Mouse (Mus musculus): ENCODE measurements around the gene Hephl1.

GRCm38 (mm10) chr9:15112008-15112407 is at the start of gene Hephl1:
- TF ChIP-seq POLR2A (IDR thresholded peaks at IDR 0.05; ENCODE audit: borderline replicate concordance, insufficient read depth, low read length) = no peak
- no peak for TF ChIP-seq CTCF (IDR thresholded peaks at IDR 0.05; ENCODE audit: borderline replicate concordance, insufficient read depth, low read depth, low read length)

Measured in cerebellum, adult 2 months (tissue).